Mouse (Mus musculus): ENCODE results near the gene Vps37b. TPM values are rescaled to one million over a fixed set of nuclear protein-coding genes. Genes with fewer than 3 reads are reported as not detected.

Gene Vps37b
- polyA plus RNA-seq, 2 experiments = 29.3 to 44.2 TPM

DNA sequence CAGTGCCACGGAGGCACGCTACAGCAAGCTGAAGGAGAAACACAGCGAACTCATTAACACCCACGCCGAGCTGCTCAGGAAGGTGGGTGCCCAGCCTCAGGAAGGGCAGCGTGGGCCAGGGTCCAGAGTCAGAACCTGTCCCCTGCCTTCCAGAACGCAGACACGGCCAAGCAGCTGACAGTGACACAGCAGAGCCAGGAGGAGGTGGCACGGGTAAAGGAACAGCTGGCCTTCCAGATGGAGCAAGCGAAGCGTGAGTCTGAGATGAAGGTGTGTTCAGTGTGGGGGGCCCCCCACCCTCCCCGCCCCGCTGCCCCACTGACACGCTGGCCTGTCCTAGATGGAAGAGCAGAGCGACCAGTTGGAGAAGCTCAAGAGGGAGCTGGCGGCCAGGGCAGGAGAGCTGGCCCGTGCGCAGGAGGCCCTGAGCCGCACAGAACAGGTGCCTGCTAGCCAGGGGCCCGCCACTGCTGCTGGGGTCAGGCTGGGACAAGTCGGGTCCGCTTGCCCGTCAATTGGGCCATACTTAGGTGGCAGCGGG lies 34.8 kb downstream of the Vps37b start:
- Histone ChIP-seq H3K4me3 (replicated peaks; ENCODE audit: low read length) (no peak overlapping the region), H3K9ac (ENCODE audit: low read depth, low read length, severe bottlenecking) (no peak overlapping the region), H3K27ac (replicated peaks; ENCODE audit: low read depth, low read length) (no peak overlapping the region), H3K36me3 (ENCODE audit: control insufficient read depth, insufficient read depth, low read length) (peaks cover 6% of the 10 kb centered on the region), H3K9me3 (ENCODE audit: control insufficient read depth, low read length) (no peaks in the 10 kb centered on the region), H3K4me1 (ENCODE audit: control insufficient read depth, insufficient read depth, low read length) (no peaks in the 10 kb centered on the region), H3K4me2 (replicated peaks; ENCODE audit: low read depth, low read length, severe bottlenecking) (no peak overlapping the region), H3K27me3 (ENCODE audit: control insufficient read depth, insufficient read depth, low read length) (no peaks in the 10 kb centered on the region)
- ATAC-seq (ENCODE audit: low FRiP score, low read depth) (no peak), DNase-seq (ENCODE audit: low spot score) (no peak)
- TF ChIP-seq POLR2A (IDR thresholded peaks at IDR 0.05; ENCODE audit: borderline replicate concordance, extremely low read depth, insufficient read depth, insufficient read length) = no peak
- WGBS = 87% methylated on average over 24 of the region's 24 CpGs

- ATAC-seq (ENCODE audit: low FRiP score, low read depth) = no peak
- no peak overlapping the region for H3K9ac ChIP-seq (ENCODE audit: low read depth, low read length, severe bottlenecking)
Observed at GRCm38 (mm10) chr5:123996695-123997094, 35.4 kb downstream of the Vps37b start.

DNA sequence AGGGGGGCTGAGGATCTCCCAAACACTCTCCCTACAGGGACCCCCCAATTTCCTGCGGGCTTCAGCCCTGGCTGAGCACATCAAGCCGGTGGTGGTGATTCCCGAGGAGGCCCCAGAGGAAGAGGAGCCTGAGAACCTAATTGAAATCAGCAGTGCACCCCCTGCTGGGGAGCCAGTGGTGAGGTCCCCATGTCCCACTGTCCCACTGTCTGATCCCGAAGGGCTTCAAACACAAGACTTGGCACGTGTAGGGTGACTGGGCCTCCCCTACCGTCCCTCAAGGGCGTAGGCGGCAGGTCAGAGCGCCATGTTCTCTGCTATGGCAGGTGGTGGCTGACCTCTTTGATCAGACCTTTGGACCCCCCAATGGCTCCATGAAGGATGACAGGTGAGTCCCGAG lies 35.9 kb downstream of the Vps37b start:
- no peaks in the 10 kb centered on the region for H3K9me3 ChIP-seq (ENCODE audit: control insufficient read depth, low read length)
- H3K36me3 ChIP-seq (ENCODE audit: control insufficient read depth, insufficient read depth, low read length) = peaks cover 6% of the 10 kb centered on the region
- 80% methylated on average over 10 of the region's 10 CpGs for WGBS
- TF ChIP-seq POLR2A (IDR thresholded peaks at IDR 0.05; ENCODE audit: borderline replicate concordance, extremely low read depth, insufficient read depth, insufficient read length) = no peak
- no peak overlapping the region for H3K27ac ChIP-seq (replicated peaks; ENCODE audit: low read depth, low read length)
- H3K4me1 ChIP-seq (ENCODE audit: control insufficient read depth, insufficient read depth, low read length) = no peaks in the 10 kb centered on the region
- no peak overlapping the region for H3K4me2 ChIP-seq (replicated peaks; ENCODE audit: low read depth, low read length, severe bottlenecking)
- no peak overlapping the region for H3K9ac ChIP-seq (ENCODE audit: low read depth, low read length, severe bottlenecking)
- H3K27me3 ChIP-seq (ENCODE audit: control insufficient read depth, insufficient read depth, low read length) = no peaks in the 10 kb centered on the region
- no peak for ATAC-seq (ENCODE audit: low FRiP score, low read depth)
- no peak overlapping the region for H3K4me3 ChIP-seq (replicated peaks; ENCODE audit: low read length)
- DNase-seq (ENCODE audit: low spot score) = no peak

More at GRCm38 (mm10) chr5:123996695-123997094, 35.4 kb downstream of the Vps37b start:
- H3K4me2 ChIP-seq (replicated peaks; ENCODE audit: low read depth, low read length, severe bottlenecking) = no peak overlapping the region
- no peak for DNase-seq (ENCODE audit: low spot score)
- peaks cover 6% of the 10 kb centered on the region for H3K36me3 ChIP-seq (ENCODE audit: control insufficient read depth, insufficient read depth, low read length)
- H3K9me3 ChIP-seq (ENCODE audit: control insufficient read depth, low read length) = no peaks in the 10 kb centered on the region
- no peak for TF ChIP-seq POLR2A (IDR thresholded peaks at IDR 0.05; ENCODE audit: borderline replicate concordance, extremely low read depth, insufficient read depth, insufficient read length)
- no peak overlapping the region for H3K4me3 ChIP-seq (replicated peaks; ENCODE audit: low read length)
- no peaks in the 10 kb centered on the region for H3K4me1 ChIP-seq (ENCODE audit: control insufficient read depth, insufficient read depth, low read length)
- 88% methylated on average over 14 of the region's 14 CpGs for WGBS
- no peaks in the 10 kb centered on the region for H3K27me3 ChIP-seq (ENCODE audit: control insufficient read depth, insufficient read depth, low read length)
- no peak overlapping the region for H3K27ac ChIP-seq (replicated peaks; ENCODE audit: low read depth, low read length)

GRCm38 (mm10) chr5:123995388-123995787 lies 36.7 kb downstream of the Vps37b start:
- H3K27ac ChIP-seq (replicated peaks; ENCODE audit: low read depth, low read length) = no peak overlapping the region
- no peak for DNase-seq (ENCODE audit: low spot score)
- 67% methylated on average over 6 of the region's 6 CpGs for WGBS
- H3K4me2 ChIP-seq (replicated peaks; ENCODE audit: low read depth, low read length, severe bottlenecking) = no peak overlapping the region
- no peak overlapping the region for H3K9ac ChIP-seq (ENCODE audit: low read depth, low read length, severe bottlenecking)
- H3K4me3 ChIP-seq (replicated peaks; ENCODE audit: low read length) = no peak overlapping the region
- H3K4me1 ChIP-seq (ENCODE audit: control insufficient read depth, insufficient read depth, low read length) = no peaks in the 10 kb centered on the region
- no peaks in the 10 kb centered on the region for H3K9me3 ChIP-seq (ENCODE audit: control insufficient read depth, low read length)
- H3K36me3 ChIP-seq (ENCODE audit: control insufficient read depth, insufficient read depth, low read length) = peaks cover 6% of the 10 kb centered on the region
- H3K27me3 ChIP-seq (ENCODE audit: control insufficient read depth, insufficient read depth, low read length) = no peaks in the 10 kb centered on the region
- TF ChIP-seq POLR2A (IDR thresholded peaks at IDR 0.05; ENCODE audit: borderline replicate concordance, extremely low read depth, insufficient read depth, insufficient read length) = no peak
- ATAC-seq (ENCODE audit: low FRiP score, low read depth) = no peak

DNA sequence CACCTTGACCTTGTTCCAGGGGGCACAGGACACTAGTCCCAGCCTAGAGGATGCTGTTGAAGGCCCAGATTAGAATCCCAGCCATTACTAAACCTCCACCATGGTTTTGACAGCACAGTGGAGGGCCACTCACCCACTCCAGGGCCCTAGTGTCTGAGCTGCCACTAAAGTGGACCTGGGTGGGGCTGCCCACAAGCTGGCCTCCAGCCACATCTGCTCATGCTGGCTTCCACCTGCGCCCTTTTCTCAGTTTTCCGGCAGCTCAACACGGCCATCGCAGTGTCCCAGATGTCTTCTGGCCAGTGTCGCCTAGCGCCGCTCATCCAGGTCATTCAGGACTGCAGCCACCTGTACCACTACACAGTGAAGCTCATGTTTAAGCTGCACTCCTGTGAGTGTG lies 37.6 kb downstream of the Vps37b start:
- no peaks in the 10 kb centered on the region for H3K4me1 ChIP-seq (ENCODE audit: control insufficient read depth, insufficient read depth, low read length)
- H3K4me2 ChIP-seq (replicated peaks; ENCODE audit: low read depth, low read length, severe bottlenecking) = no peak overlapping the region
- TF ChIP-seq POLR2A (IDR thresholded peaks at IDR 0.05; ENCODE audit: borderline replicate concordance, extremely low read depth, insufficient read depth, insufficient read length) = no peak
- no peak overlapping the region for H3K4me3 ChIP-seq (replicated peaks; ENCODE audit: low read length)
- H3K9ac ChIP-seq (ENCODE audit: low read depth, low read length, severe bottlenecking) = no peak overlapping the region
- WGBS = 93% methylated on average over 7 of the region's 7 CpGs
- no peak for ATAC-seq (ENCODE audit: low FRiP score, low read depth)
- H3K27ac ChIP-seq (replicated peaks; ENCODE audit: low read depth, low read length) = no peak overlapping the region
- H3K9me3 ChIP-seq (ENCODE audit: control insufficient read depth, low read length) = no peaks in the 10 kb centered on the region
- no peak for DNase-seq (ENCODE audit: low spot score)
- peaks cover 6% of the 10 kb centered on the region for H3K36me3 ChIP-seq (ENCODE audit: control insufficient read depth, insufficient read depth, low read length)
- no peaks in the 10 kb centered on the region for H3K27me3 ChIP-seq (ENCODE audit: control insufficient read depth, insufficient read depth, low read length)
